Mouse (Mus musculus) hindlimb bud, embryonic 11.5 days (tissue): Measurements from ENCODE around the gene Gm5767.
"Not testable (repeated sequence)": the region's sequence is repeated elsewhere in the genome, so short reads cannot be mapped to it uniquely, and the experiment has no call there.

Experiments used
- DNase-seq: peaks from one replicate; pipeline ENCODE4 v3.0.0-alpha.2; 2012; ENCODE audit warnings: low read depth, low spot score; ENCODE audit errors: extremely low spot score

The Gm5767 gene

DNA sequence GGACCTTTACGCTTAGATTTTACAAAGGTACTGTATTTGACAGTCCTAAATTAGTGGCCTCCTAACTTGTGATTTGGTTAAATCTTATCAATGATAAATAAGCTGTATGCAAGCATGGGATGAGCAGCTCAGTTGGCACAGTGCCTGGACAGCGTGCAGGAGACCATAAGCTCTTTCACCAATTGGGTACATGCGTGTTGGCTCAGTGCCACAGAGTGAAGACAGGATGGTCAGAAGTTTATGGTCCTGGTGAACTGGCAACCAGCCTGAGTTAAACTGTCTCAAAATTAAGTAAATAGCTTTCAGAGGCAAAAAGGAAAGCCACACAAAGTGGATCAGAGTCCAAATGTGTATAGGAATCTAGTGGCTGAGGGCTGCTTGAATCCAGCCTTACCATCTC, 20.0 kb downstream of the Gm5767 start:
- no peak for DNase-seq

DNA sequence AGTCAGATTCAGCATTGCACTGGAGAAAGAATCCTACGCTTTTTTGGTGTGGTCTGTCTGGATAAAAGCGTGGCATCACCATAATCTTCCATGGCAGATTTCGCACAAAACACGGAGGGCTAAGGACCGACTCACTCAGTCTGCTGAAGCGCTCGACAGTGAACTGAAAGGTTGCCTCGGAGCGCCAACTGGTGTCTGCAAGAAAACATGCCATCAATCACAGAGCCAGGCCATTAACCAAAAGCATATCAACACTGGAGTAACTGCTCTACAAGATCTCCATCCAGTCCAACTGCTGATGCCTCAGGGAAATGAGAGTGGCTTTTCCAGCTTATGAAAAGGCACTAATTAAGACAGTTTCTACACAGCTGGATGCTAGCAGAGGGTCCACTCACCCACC, 31.4 kb downstream of the Gm5767 start:
- DNase-seq: no peak

DNA sequence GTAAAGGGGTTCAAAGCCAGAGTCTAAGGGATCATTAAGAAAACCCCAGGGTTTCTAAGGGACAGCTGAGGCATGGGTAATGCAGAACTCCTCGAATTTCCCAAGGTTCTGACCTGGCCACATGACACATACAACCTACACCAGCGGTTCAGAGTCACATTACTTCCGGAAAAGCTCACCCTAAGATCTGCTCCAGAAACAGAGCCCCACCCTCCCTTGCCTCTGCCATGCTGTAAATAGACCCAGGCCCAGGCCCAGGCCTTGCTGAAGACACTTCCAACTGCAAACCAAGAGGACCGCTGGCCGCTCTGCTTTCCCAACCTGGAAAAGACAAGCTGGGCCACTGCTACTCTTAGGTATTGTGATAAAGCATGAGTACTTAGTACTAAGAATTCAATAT, 34.3 kb downstream of the Gm5767 start:
- DNase-seq: no peak

DNA sequence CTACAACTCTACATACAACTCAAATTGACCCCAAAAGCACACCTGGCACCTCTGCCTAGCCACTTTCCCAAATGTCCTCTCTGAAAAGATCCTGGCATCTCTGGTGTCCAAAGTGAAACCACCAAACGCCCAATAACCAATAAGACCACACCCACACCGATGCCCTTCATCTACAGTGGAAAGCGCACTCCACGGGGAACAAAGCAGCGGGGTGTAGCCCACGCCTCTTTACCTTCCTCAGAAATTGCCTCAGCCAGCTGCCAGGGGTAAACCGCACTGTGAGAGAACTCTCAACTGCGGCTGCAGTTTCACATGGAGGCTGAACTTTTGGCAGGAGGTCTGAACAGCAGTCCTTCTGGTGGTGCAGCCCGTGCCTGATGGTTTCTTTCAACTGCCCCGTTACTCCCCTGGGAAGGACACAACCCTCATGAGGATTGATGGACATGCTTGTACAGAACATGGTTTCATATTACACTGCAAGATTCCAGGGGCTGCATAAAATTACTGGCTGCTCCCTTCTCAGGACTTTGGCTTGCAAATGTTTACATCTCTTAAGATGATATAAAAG, 35.0 kb downstream of the Gm5767 start:
- DNase-seq: no peak

DNA sequence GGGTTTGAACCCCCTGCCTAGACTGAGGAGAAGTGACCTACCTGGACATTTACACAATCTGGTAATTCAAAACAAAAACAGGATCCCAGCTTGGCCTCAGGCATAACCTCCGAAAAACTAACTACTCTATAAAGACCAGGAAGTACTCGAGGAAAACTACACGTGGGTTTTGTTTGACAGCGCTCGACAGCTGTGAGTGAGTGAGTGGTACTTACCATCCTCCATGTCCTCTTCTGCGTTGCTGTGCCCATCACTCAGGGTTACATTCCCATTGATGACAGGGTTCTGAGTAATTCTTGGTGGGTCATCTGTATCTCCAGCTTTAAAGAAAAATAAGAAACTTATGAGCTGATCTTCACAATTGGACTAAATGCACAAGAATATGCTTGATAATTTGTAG, 35.7 kb downstream of the Gm5767 start:
- no peak for DNase-seq

DNA sequence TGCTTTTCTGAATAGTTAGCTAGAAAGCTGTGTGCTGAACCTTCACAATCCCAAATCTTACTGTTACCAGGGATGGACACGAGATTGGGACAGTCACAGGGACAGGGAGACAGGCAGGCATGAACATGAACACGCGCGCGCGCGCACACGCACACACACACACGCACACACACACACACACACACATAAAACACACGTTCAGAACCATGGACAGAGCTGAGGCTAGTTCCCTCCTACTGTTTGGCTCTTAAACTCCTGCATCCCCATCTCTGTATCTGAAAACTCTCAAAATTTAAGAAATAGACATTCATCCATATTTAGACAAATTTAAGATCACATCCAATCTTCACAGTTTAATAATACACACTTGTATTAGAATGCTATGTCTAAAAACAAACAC, 37.2 kb downstream of the Gm5767 start:
- no peak for DNase-seq

DNA sequence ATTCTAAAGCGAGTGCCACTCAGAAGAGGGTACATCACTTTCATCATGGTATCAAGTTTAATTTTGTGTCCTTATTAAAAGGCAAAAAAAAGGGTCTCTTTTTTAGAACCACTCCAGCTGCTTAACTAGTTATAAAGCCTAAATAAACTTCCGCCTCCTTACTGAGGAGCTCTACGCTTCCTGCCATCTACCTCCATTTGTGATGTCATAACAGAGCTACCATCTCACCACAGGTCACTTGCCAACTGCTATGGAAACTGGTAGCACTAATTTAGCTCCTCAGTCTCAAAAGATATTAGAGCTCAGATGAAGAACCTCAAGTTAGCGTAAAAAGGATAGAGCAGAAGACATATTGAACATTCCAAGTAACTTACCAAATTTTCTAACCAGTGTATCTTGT, 39.9 kb downstream of the Gm5767 start:
- DNase-seq: no peak

DNA sequence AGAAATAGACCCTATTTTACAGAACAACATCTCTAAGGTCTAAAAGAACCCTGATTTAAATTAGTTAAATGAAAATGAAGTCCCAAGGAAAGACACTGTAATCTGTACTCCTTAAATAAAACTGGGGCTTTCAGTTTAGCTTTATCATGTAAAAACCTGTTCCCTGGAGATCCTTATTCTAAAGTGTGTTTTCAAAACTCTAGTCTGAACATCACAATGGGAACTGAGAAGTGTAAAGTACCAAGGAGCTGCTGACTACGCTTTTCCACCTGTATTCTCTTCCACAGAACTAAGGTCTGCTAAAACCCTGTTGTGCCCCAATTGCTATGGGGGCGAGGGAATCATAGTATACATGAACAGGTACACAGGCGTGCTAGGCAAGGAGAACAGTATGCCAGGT, 43.5 kb downstream of the Gm5767 start:
- DNase-seq: no peak

DNA sequence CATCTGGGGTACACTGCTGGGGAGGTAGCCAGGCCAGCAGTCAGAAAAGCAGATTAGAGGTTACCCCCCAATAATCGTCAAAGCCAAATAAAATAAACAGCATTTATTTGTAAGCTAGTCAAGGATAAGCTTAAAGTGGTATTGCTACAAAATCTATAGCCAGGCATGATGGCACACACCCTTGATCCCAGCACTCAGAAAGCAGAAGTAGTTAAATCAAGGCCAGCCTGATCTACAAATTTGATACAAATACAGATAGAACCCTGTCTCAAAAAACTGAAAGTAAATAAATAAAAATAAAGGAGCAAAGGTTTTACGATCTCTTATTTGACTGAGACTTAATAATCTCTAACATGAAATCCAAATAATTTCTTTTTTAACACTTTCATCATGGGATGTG, 45.2 kb downstream of the Gm5767 start:
- DNase-seq: no peak

DNA sequence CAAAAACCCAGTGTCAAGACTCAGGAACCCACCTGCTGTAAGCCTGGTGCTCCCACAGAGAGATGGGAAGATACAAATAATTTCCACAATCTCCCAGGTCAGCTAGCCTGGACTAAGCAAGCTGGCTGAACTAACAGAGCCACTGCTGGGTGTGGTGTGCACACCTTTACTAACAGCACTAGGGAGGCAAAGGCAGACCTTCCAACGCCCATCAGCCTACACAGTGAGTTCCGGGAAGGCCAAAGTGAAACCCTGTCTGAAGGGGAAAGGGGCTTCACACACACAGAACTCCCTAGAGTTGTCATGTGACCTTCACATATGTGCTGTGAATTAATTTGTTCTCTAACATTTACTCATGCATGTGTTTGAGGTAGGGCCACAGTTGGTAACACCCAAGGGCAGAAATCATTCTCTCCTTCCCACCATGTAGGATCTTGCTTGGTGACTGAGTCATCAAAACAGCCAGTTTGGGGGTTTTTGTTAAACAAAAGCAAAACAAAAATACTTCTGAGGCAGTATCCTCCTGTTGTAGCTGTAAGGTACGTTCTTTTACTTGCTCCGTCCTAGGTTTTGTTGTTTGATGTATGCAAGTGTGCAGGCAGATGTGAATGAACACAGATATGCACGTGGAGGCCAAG, 47.7 kb downstream of the Gm5767 start:
- DNase-seq: no peak

DNA sequence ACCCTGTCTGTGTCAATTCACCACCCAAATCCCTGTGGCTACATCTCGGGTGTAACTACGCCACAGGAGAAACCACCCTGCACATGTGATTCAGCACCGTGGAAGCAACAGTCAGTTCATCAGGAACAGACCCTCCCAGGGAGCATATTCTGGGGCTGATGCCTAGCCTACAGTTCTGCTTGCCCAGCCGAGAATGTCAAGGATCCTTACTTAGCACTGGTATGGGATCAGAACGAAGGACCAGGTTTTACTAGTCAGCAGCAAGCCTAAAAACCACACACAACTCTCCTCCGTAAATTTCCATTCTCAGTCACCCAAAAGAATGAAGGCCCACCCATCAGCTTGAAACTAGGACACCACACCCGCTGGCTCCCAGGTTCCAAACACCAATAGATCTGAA, 51.1 kb downstream of the Gm5767 start:
- DNase-seq: no peak

DNA sequence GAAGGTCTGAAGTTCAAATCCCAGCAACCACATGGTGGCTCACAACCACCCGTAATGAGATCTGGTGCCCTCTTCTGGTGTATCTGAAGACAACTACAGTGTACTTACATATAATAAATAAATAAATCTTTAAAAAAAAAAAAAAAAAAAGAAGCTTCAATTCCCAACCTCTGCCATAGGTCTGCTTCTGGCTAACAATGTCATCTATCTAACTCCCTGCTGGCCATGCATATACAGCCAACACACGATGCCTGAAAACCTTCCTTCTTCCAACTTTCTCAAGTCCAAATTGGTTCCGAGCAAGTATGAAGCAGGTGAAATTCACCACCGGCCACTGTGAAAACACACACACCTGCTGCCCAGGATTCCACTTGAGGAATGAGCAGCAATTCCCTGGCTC, 51.9 kb downstream of the Gm5767 start:
- DNase-seq: not testable (repeated sequence)
